Mouse (Mus musculus) brain, embryonic 14.5 days (tissue): ENCODE results near the gene Fndc7.

Source experiments
- CTCF ChIP-seq: fragments of 200-500 bp; IDR thresholded peaks from 2 replicates; pipeline ENCODE4 v1.5.1; 2012; ENCODE audit warnings: inconsistent platforms, mild to moderate bottlenecking, moderate library complexity, borderline replicate concordance; ENCODE audit not compliant: insufficient read depth, insufficient read length; ENCODE audit errors: extremely low read depth
- POLR2A ChIP-seq: fragments of 200-500 bp; IDR thresholded peaks from 2 replicates; pipeline ENCODE4 v1.6.1; 2012; ENCODE audit warnings: mild to moderate bottlenecking, inconsistent platforms, borderline replicate concordance; ENCODE audit not compliant: poor library complexity, insufficient read depth, insufficient read length, severe bottlenecking; ENCODE audit errors: extremely low read depth

GRCm38 (mm10) chr3:108910303-108911080, 20.7 kb upstream of the Fndc7 start:
- no peak for TF ChIP-seq POLR2A
- TF ChIP-seq CTCF = no peak
